9 mouse cellular contexts compared by ENCODE assay signal in the genomic region with DNA sequence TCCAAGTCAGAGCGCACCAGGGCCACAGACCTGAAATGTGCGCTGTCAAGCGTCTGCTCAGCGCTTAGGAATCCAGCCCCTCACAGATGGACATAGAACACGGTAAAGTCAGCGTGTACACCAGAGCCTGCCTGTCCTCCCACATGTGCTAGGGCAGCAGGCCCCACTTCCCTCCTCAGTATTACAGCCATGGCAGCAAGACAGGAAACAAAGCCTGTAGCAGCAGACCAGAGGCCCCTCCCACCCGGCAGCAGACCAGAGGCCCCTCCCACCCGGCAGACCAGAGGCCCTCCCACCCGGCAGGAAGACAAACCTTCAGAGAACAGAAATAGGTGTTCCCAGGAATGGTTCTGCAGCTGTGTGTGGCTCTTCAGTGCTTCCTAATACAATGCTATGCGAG. TPM values are rescaled to one million over a fixed set of nuclear protein-coding genes. Genes with fewer than 3 reads are reported as not detected.
A peak's percentile ranks its signal among the peaks of the same experiment; 100 is the strongest.
DNase-seq lines count a peak whose midpoint lies in the region; ATAC-seq and TF ChIP-seq lines count a peak whose summit lies in the region.
"Had no signal": no experiment of that assay in that cellular context is flagged by ENCODE, and none has a peak within 500 bp of the region (broad histone marks: within the 10 kb centered on the region; RNA-seq: fewer than 3 reads in every experiment).

No protein-coding gene starts in this region.

- peaks cover 22 to 27% of the 10 kb centered on the region in 2 experiments for H3K4me1 ChIP-seq in MEL (ENCODE audit: control insufficient read depth in 1 of 2, insufficient read depth in 2 of 2, low read length in 2 of 2)
- peaks cover 10% of the 10 kb centered on the region for H3K4me1 ChIP-seq in forebrain, postnatal 0 days (ENCODE audit: insufficient read depth)
- H3K4me1 ChIP-seq in limb, embryonic 11.5 days (ENCODE audit: control insufficient read depth, insufficient read depth, low read length), result peaks cover 25% of the 10 kb centered on the region
- H3K4me1 ChIP-seq in neural tube, embryonic 15.5 days, result peaks cover 37% of the 10 kb centered on the region

- H3K27ac ChIP-seq in MEL (ENCODE audit: control insufficient read depth, low read depth, low read length), result peak overlapping the region; percentile 35
- H3K27ac ChIP-seq in forebrain, postnatal 0 days (ENCODE audit: low read depth, low read length), result no peak overlapping the region
- 0 out of 2 replicates have a peak overlapping the region, but pooled peaks have one; percentile 39 for H3K27ac ChIP-seq in limb, embryonic 11.5 days (replicated peaks; ENCODE audit: low read depth, low read length)
- H3K27ac ChIP-seq in neural tube, embryonic 15.5 days (replicated peaks), result no peak overlapping the region

- H3K4me2 ChIP-seq in forebrain, postnatal 0 days (ENCODE audit: low read depth), result peak overlapping the region; percentile 5; the same call in 1 of the 2 replicates
- H3K4me2 ChIP-seq in limb, embryonic 11.5 days (ENCODE audit: low read depth, severe bottlenecking), result peak overlapping the region; percentile 26; the same call in 1 of the 2 replicates
- peak overlapping the region; percentile 36 for H3K4me2 ChIP-seq in neural tube, embryonic 15.5 days

- TF ChIP-seq CTCF in MEL (IDR thresholded peaks at IDR 0.05 in 2 of 3, conservative IDR thresholded peaks at IDR 0.05 in 1 of 3; ENCODE audit: control insufficient read depth in 1 of 3, insufficient read depth in 1 of 3, low read depth in 2 of 3, low read length in 3 of 3, poor library complexity in 1 of 3, severe bottlenecking in 1 of 3), result no peak
- no peak for TF ChIP-seq CTCF in forebrain, postnatal 0 days (IDR thresholded peaks at IDR 0.05; ENCODE audit: low read depth)

- no peak; a peak in 1 of 4 replicates for TF ChIP-seq EP300 in MEL (IDR thresholded peaks at IDR 0.05; ENCODE audit: low read depth in 1 of 2, low read length in 2 of 2)

- peaks cover 67% of the 10 kb centered on the region for H3K79me2 ChIP-seq in MEL (ENCODE audit: control insufficient read depth, insufficient read depth, low read length, poor library complexity)

- peaks cover 30 to 44% of the 10 kb centered on the region in 2 experiments for H3K36me3 ChIP-seq in MEL (ENCODE audit: control insufficient read depth in 1 of 2, insufficient read depth in 2 of 2, low read length in 2 of 2)
- peaks cover 38% of the 10 kb centered on the region for H3K36me3 ChIP-seq in forebrain, postnatal 0 days (ENCODE audit: insufficient read depth)
- peaks cover 32% of the 10 kb centered on the region for H3K36me3 ChIP-seq in limb, embryonic 11.5 days (ENCODE audit: control insufficient read depth, insufficient read depth, low read length)
- peaks cover 37% of the 10 kb centered on the region for H3K36me3 ChIP-seq in neural tube, embryonic 15.5 days

- H3K27me3 ChIP-seq in MEL (ENCODE audit: control insufficient read depth in 1 of 2, insufficient read depth in 2 of 2, low read length in 2 of 2), result no peaks in the 10 kb centered on the region
- H3K27me3 ChIP-seq in forebrain, postnatal 0 days (ENCODE audit: insufficient read depth, low read length), result no peaks in the 10 kb centered on the region
- H3K27me3 ChIP-seq in limb, embryonic 11.5 days (ENCODE audit: control insufficient read depth, insufficient read depth, low read length), result no peaks in the 10 kb centered on the region
- H3K27me3 ChIP-seq in neural tube, embryonic 15.5 days (replicated peaks), result no peaks in the 10 kb centered on the region

- DNase-seq in adrenal gland, postnatal 14 days, result peak; percentile 63
- DNase-seq in adrenal gland, postnatal 4 days (ENCODE audit: low spot score in 2 of 2), result no peak
- DNase-seq in MEL (ENCODE audit: low read depth, low spot score), result peak; percentile 97
- DNase-seq in forebrain, postnatal 0 days, result no peak
- peak; percentile 64 for DNase-seq in limb, embryonic 11.5 days (ENCODE audit: low spot score)
- DNase-seq in ovary, postnatal 14 days (ENCODE audit: low spot score), result no peak
- DNase-seq in layer of hippocampus, postnatal 36 days, result no peak

- whole genome bisulfite sequencing in forebrain, postnatal 0 days, result 54% methylated on average over 10 of the region's 10 CpGs
- 52% methylated on average over 10 of the region's 10 CpGs for WGBS in limb, embryonic 11.5 days
- 50% methylated on average over 10 of the region's 10 CpGs for WGBS in neural tube, embryonic 15.5 days

- H3K9me3 ChIP-seq in MEL (replicated peaks; ENCODE audit: insufficient read depth, low read length), result no peaks in the 10 kb centered on the region
- H3K9me3 ChIP-seq in forebrain, postnatal 0 days (ENCODE audit: low read length), result no peaks in the 10 kb centered on the region
- H3K9me3 ChIP-seq in limb, embryonic 11.5 days (ENCODE audit: control insufficient read depth, low read length), result no peaks in the 10 kb centered on the region
- no peaks in the 10 kb centered on the region for H3K9me3 ChIP-seq in neural tube, embryonic 15.5 days (replicated peaks)

- peak overlapping the region; percentile 60 for H3K9ac ChIP-seq in MEL (ENCODE audit: control insufficient read depth, low read depth, low read length, poor library complexity, severe bottlenecking)
- H3K9ac ChIP-seq in forebrain, postnatal 0 days, result no peak overlapping the region
- no peak overlapping the region; the same call in 1 of the 2 replicates for H3K9ac ChIP-seq in limb, embryonic 11.5 days (ENCODE audit: low read length)
- peak overlapping the region; percentile 34; the same call in 1 of the 2 replicates for H3K9ac ChIP-seq in neural tube, embryonic 15.5 days (replicated peaks)

- TF ChIP-seq POLR2A in MEL (IDR thresholded peaks at IDR 0.05; ENCODE audit: control insufficient read depth in 1 of 2, insufficient read depth in 1 of 2, low read depth in 1 of 2, low read length in 2 of 2, poor library complexity in 1 of 2), result peak in 1 of 2 experiments; percentile 73; a peak in 2 of 4 replicates

- no peak for ATAC-seq in forebrain, postnatal 0 days
- ATAC-seq in limb, embryonic 11.5 days (ENCODE audit: insufficient number of reproducible peaks, low FRiP score, low TSS enrichment, low read depth), result no peak
- no peak for ATAC-seq in neural tube, embryonic 15.5 days (ENCODE audit: low FRiP score)

- TF ChIP-seq RAD21 in MEL (IDR thresholded peaks at IDR 0.05; ENCODE audit: low read depth, low read length), result no peak

- H3K4me3 ChIP-seq in MEL (ENCODE audit: control insufficient read depth in 1 of 2, insufficient read depth in 1 of 2, low read depth in 2 of 2, low read length in 2 of 2), result peak overlapping the region; percentile 33 to 49
- H3K4me3 ChIP-seq in forebrain, postnatal 0 days (ENCODE audit: low read depth, low read length), result no peak overlapping the region
- peak overlapping the region; percentile 17; the same call in 1 of the 2 replicates for H3K4me3 ChIP-seq in limb, embryonic 11.5 days (ENCODE audit: low read depth, low read length)
- no peak overlapping the region for H3K4me3 ChIP-seq in neural tube, embryonic 15.5 days (replicated peaks)
- H3K4me3 ChIP-seq: erythroblast, embryonic 14.5 days had no signal

RNA-seq across cellular contexts. Expression of gene Cdc37, which starts 3.1 kb away (rescaled TPM):
- total RNA-seq in adrenal gland, postnatal 14 days (2021), result 171 and 185 TPM in 2 replicates
- total RNA-seq in adrenal gland, postnatal 4 days (2021), result 100 to 1,000 TPM; 174 to 190 TPM
- 751 and 779 TPM in 2 replicates for total RNA-seq in MEL (2012; rRNA removed)
- polyA plus RNA-seq in MEL (2012; ENCODE audit: insufficient read depth in 1 of 2, insufficient read length in 2 of 2, low read depth in 1 of 2, low replicate concordance in 2 of 2, missing spikeins in 1 of 2), result 1,000 to 10,000 TPM in 1 of 2 experiments, 100 to 1,000 TPM in 1; 914 to 1,631 TPM
- 39.5 and 42.1 TPM in 2 replicates for total RNA-seq in forebrain, postnatal 0 days (2014; rRNA removed)
- polyA plus RNA-seq in forebrain, postnatal 0 days (2015; fragmentation: Nextera tagmentation; extraction: Ambion mirVana), result 186 and 191 TPM in 2 replicates
- 407 and 424 TPM in 2 replicates for polyA plus RNA-seq in limb, embryonic 11.5 days (2014; fragmentation: Nextera tagmentation; extraction: Ambion mirVana)
- 199 and 230 TPM in 2 replicates for polyA plus RNA-seq in neural tube, embryonic 15.5 days (2015; fragmentation: Nextera tagmentation; extraction: Ambion mirVana)
- total RNA-seq in layer of hippocampus, postnatal 36 days (2021), result 100 to 1,000 TPM; 142 to 150 TPM

RNA-seq across cellular contexts. Expression of gene Tyk2, which starts 15.7 kb away (rescaled TPM):
- total RNA-seq in adrenal gland, postnatal 14 days (2021), result 12.6 and 17.3 TPM in 2 replicates
- total RNA-seq in adrenal gland, postnatal 4 days (2021), result 10 to 100 TPM; 18.9 to 19.2 TPM
- total RNA-seq in MEL (2012; rRNA removed), result 43.8 and 45.6 TPM in 2 replicates
- 10 to 100 TPM in 1 of 2 experiments, not detected in 1; 63.3 TPM for polyA plus RNA-seq in MEL (2012; ENCODE audit: insufficient read depth in 1 of 2, insufficient read length in 2 of 2, low read depth in 1 of 2, low replicate concordance in 2 of 2, missing spikeins in 1 of 2)
- total RNA-seq in forebrain, postnatal 0 days (2014; rRNA removed), result 9.4 and 11.0 TPM in 2 replicates
- polyA plus RNA-seq in forebrain, postnatal 0 days (2015; fragmentation: Nextera tagmentation; extraction: Ambion mirVana), result 3.8 and 5.0 TPM in 2 replicates
- 8.1 and 9.7 TPM in 2 replicates for polyA plus RNA-seq in limb, embryonic 11.5 days (2014; fragmentation: Nextera tagmentation; extraction: Ambion mirVana)
- 9.9 and 12.4 TPM in 2 replicates for polyA plus RNA-seq in neural tube, embryonic 15.5 days (2015; fragmentation: Nextera tagmentation; extraction: Ambion mirVana)
- 10 to 100 TPM; 14.6 to 18.0 TPM for total RNA-seq in layer of hippocampus, postnatal 36 days (2021)

RNA-seq across cellular contexts. Expression of gene Pde4a, which starts 18.8 kb away (rescaled TPM):
- total RNA-seq in adrenal gland, postnatal 14 days (2021), result 22.4 and 22.9 TPM in 2 replicates
- 10 to 100 TPM in 1 of 2 experiments, 1 to 10 TPM in 1; 9.7 to 10.6 TPM for total RNA-seq in adrenal gland, postnatal 4 days (2021)
- 13.8 and 16.6 TPM in 2 replicates for total RNA-seq in MEL (2012; rRNA removed)
- polyA plus RNA-seq in MEL (2012; ENCODE audit: insufficient read depth in 1 of 2, insufficient read length in 2 of 2, low read depth in 1 of 2, low replicate concordance in 2 of 2, missing spikeins in 1 of 2), result 10 to 100 TPM; 45.6 to 53.9 TPM
- 19.8 and 20.0 TPM in 2 replicates for total RNA-seq in forebrain, postnatal 0 days (2014; rRNA removed)
- polyA plus RNA-seq in forebrain, postnatal 0 days (2015; fragmentation: Nextera tagmentation; extraction: Ambion mirVana), result 26.2 and 41.6 TPM in 2 replicates
- 3.3 and 5.3 TPM in 2 replicates for polyA plus RNA-seq in limb, embryonic 11.5 days (2014; fragmentation: Nextera tagmentation; extraction: Ambion mirVana)
- polyA plus RNA-seq in neural tube, embryonic 15.5 days (2015; fragmentation: Nextera tagmentation; extraction: Ambion mirVana), result 37.4 and 42.1 TPM in 2 replicates
- total RNA-seq in layer of hippocampus, postnatal 36 days (2021), result 10 to 100 TPM; 84.2 to 86.8 TPM

RNA-seq across cellular contexts. Expression of gene Raver1, which starts 54.9 kb away (rescaled TPM):
- total RNA-seq in adrenal gland, postnatal 14 days (2021), result 52.8 and 60.7 TPM in 2 replicates
- 10 to 100 TPM; 67.0 to 68.4 TPM for total RNA-seq in adrenal gland, postnatal 4 days (2021)
- total RNA-seq in MEL (2012; rRNA removed), result 50.0 and 60.1 TPM in 2 replicates
- polyA plus RNA-seq in MEL (2012; ENCODE audit: insufficient read depth in 1 of 2, insufficient read length in 2 of 2, low read depth in 1 of 2, low replicate concordance in 2 of 2, missing spikeins in 1 of 2), result 100 to 1,000 TPM in 1 of 2 experiments, not detected in 1; 291 TPM
- 24.5 and 40.3 TPM in 2 replicates for total RNA-seq in forebrain, postnatal 0 days (2014; rRNA removed)
- 23.2 and 24.3 TPM in 2 replicates for polyA plus RNA-seq in forebrain, postnatal 0 days (2015; fragmentation: Nextera tagmentation; extraction: Ambion mirVana)
- polyA plus RNA-seq in limb, embryonic 11.5 days (2014; fragmentation: Nextera tagmentation; extraction: Ambion mirVana), result 99.1 and 104 TPM in 2 replicates
- 25.6 and 38.0 TPM in 2 replicates for polyA plus RNA-seq in neural tube, embryonic 15.5 days (2015; fragmentation: Nextera tagmentation; extraction: Ambion mirVana)
- total RNA-seq in layer of hippocampus, postnatal 36 days (2021), result 10 to 100 TPM; 29.9 to 31.5 TPM

RNA-seq across cellular contexts. Expression of gene Gm38431, which starts 54.9 kb away (rescaled TPM):
- total RNA-seq in adrenal gland, postnatal 14 days (2021), result 1.4 and 2.1 TPM in 2 replicates
- total RNA-seq in adrenal gland, postnatal 4 days (2021), result 1 to 10 TPM; 3.1 to 3.9 TPM
- 42.1 and 47.8 TPM in 2 replicates for total RNA-seq in MEL (2012; rRNA removed)
- 100 to 1,000 TPM in 1 of 2 experiments, 10 to 100 TPM in 1; 38.9 to 191 TPM for polyA plus RNA-seq in MEL (2012; ENCODE audit: insufficient read depth in 1 of 2, insufficient read length in 2 of 2, low read depth in 1 of 2, low replicate concordance in 2 of 2, missing spikeins in 1 of 2)
- 0.43 and 3.4 TPM in 2 replicates for total RNA-seq in forebrain, postnatal 0 days (2014; rRNA removed)
- 0.34 and 0.44 TPM in 2 replicates for polyA plus RNA-seq in forebrain, postnatal 0 days (2015; fragmentation: Nextera tagmentation; extraction: Ambion mirVana)
- polyA plus RNA-seq in limb, embryonic 11.5 days (2014; fragmentation: Nextera tagmentation; extraction: Ambion mirVana), result 4.1 TPM in 2 replicates
- polyA plus RNA-seq in neural tube, embryonic 15.5 days (2015; fragmentation: Nextera tagmentation; extraction: Ambion mirVana), result 1.4 and 2.3 TPM in 2 replicates
- 1 to 10 TPM; 4.8 to 5.0 TPM for total RNA-seq in layer of hippocampus, postnatal 36 days (2021)

Comparison
In these comparisons a context has a peak if more than half of its experiments do, and no peak if none do; other contexts are left out.
1. DNase-seq: peak in adrenal gland, postnatal 14 days (single experiment), MEL (single experiment) and limb, embryonic 11.5 days (single experiment); none in adrenal gland, postnatal 4 days (0 of 2), forebrain, postnatal 0 days (single experiment), ovary, postnatal 14 days (single experiment) and layer of hippocampus, postnatal 36 days (0 of 2).
2. H3K27ac ChIP-seq: peak in MEL (single experiment) and limb, embryonic 11.5 days (single experiment); none in forebrain, postnatal 0 days (single experiment) and neural tube, embryonic 15.5 days (single experiment).
3. H3K4me3 ChIP-seq: peak in MEL (2 of 2) and limb, embryonic 11.5 days (single experiment); none in forebrain, postnatal 0 days (single experiment) and neural tube, embryonic 15.5 days (single experiment).
4. H3K9ac ChIP-seq: peak in MEL (single experiment) and neural tube, embryonic 15.5 days (single experiment); none in forebrain, postnatal 0 days (single experiment) and limb, embryonic 11.5 days (single experiment).
5. Peak in every context shown above with its lines, with median percentiles within 50 percentile points of each other: H3K4me2 ChIP-seq.